In genomic region chr5:136199526-136199925, GRCm38 (mm10) we compare ENCODE assay signal across 8 mouse cellular contexts. TPM values are rescaled to one million over a fixed set of nuclear protein-coding genes. Genes with fewer than 3 reads are reported as not detected.
DNase-seq lines count a peak whose midpoint lies in the region; ATAC-seq and TF ChIP-seq lines count a peak whose summit lies in the region.

No protein-coding gene starts in this region.

- H3K27ac ChIP-seq in ES-E14 (ENCODE audit: insufficient read depth, low read depth, low read length, poor library complexity, severe bottlenecking) = no peak overlapping the region; the same call in 1 of the 2 replicates
- H3K27ac ChIP-seq in forebrain, embryonic 12.5 days = 0 out of 2 replicates have a peak overlapping the region, but pooled peaks have one; percentile 20
- H3K27ac ChIP-seq in kidney, embryonic 15.5 days = peak overlapping the region; percentile 88

- TF ChIP-seq POLR2A in myocyte (IDR thresholded peaks at IDR 0.05; ENCODE audit: insufficient read length, low read depth) = no peak

- ATAC-seq in CD4-positive, CD25-positive, alpha-beta regulatory T cell, adult 4 months = no peak
- no peak for ATAC-seq in forebrain, embryonic 12.5 days (ENCODE audit: low FRiP score)
- no peak for ATAC-seq in kidney, embryonic 15.5 days (replicated peaks; ENCODE audit: low FRiP score)

- H3K9ac ChIP-seq in ES-E14 (ENCODE audit: insufficient read depth, low read depth, low read length, poor library complexity, severe bottlenecking) = peak overlapping the region; percentile 7; the same call in 1 of the 2 replicates
- H3K9ac ChIP-seq in forebrain, embryonic 12.5 days = peak overlapping the region; percentile 84; the same call in 1 of the 2 replicates
- peak overlapping the region; percentile 21; the same call in 1 of the 2 replicates for H3K9ac ChIP-seq in kidney, embryonic 15.5 days

- H3K79me2 ChIP-seq in myocyte (ENCODE audit: control insufficient read depth, insufficient read depth) = peaks cover 18% of the 10 kb centered on the region

- H3K36me3 ChIP-seq in ES-E14 (ENCODE audit: control insufficient read depth, insufficient read depth, low read length, poor library complexity, severe bottlenecking) = peaks cover 5% of the 10 kb centered on the region
- H3K36me3 ChIP-seq in forebrain, embryonic 12.5 days (replicated peaks) = peaks cover 27% of the 10 kb centered on the region
- H3K36me3 ChIP-seq in kidney, embryonic 15.5 days = peaks cover 27% of the 10 kb centered on the region
- peaks cover 17% of the 10 kb centered on the region for H3K36me3 ChIP-seq in myocyte (ENCODE audit: control insufficient read depth, insufficient read depth)

- H3K9me3 ChIP-seq in ES-E14 (ENCODE audit: control insufficient read depth, insufficient read depth, low read depth, low read length) = no peaks in the 10 kb centered on the region
- no peaks in the 10 kb centered on the region for H3K9me3 ChIP-seq in forebrain, embryonic 12.5 days
- H3K9me3 ChIP-seq in kidney, embryonic 15.5 days (replicated peaks) = no peaks in the 10 kb centered on the region; the same call in 1 of the 2 replicates

- H3K4me1 ChIP-seq in ES-E14 (ENCODE audit: control insufficient read depth in 2 of 2, insufficient read depth in 2 of 2, low read length in 2 of 2, poor library complexity in 1 of 2) = peaks cover 0 to 2% of the 10 kb centered on the region in 2 experiments; a peak in 2 of 4 replicates
- H3K4me1 ChIP-seq in forebrain, embryonic 12.5 days = peaks cover 17% of the 10 kb centered on the region
- H3K4me1 ChIP-seq in kidney, embryonic 15.5 days = peaks cover 15% of the 10 kb centered on the region

- peak overlapping the region; percentile 47 for H3ac ChIP-seq in myocyte (ENCODE audit: control insufficient read depth, insufficient read length)

- H3K27me3 ChIP-seq in forebrain, embryonic 12.5 days = no peaks in the 10 kb centered on the region
- H3K27me3 ChIP-seq in kidney, embryonic 15.5 days = no peaks in the 10 kb centered on the region
- no peaks in the 10 kb centered on the region for H3K27me3 ChIP-seq in myocyte (ENCODE audit: control insufficient read depth, insufficient read depth, insufficient read length)

- in situ Hi-C loops in ES-E14 (cut with MboI; ENCODE audit: low sequenced_read_pairs in 2 of 2, unreplicated experiment in 2 of 2) = loop anchor here in 1 of 2 experiments (5.0 kb wide), 1 partner anchor 53 kb away; no protein-coding TSS in a partner anchor

- H3K4me3 ChIP-seq in ES-E14 (ENCODE audit: insufficient read depth in 1 of 2, low read depth in 1 of 2, low read length in 2 of 2, poor library complexity in 1 of 2, severe bottlenecking in 1 of 2) (peak overlapping the region; percentile 77 to 96; a peak in 3 of 4 replicates), myocyte (peak overlapping the region; percentile 77)
- H3K4me3 ChIP-seq in forebrain, embryonic 12.5 days (replicated peaks) = peak overlapping the region; percentile 74
- H3K4me3 ChIP-seq in kidney, embryonic 15.5 days (replicated peaks) = peak overlapping the region; percentile 93

- WGBS in forebrain, embryonic 12.5 days = 27% methylated on average over 11 of the region's 11 CpGs
- WGBS in kidney, embryonic 15.5 days = 26% methylated on average over 11 of the region's 11 CpGs

- peak overlapping the region; percentile 90 for H3K4me2 ChIP-seq in forebrain, embryonic 12.5 days
- peak overlapping the region; percentile 82 for H3K4me2 ChIP-seq in kidney, embryonic 15.5 days
- peak overlapping the region; percentile 72 for H3K4me2 ChIP-seq in myocyte (ENCODE audit: low read depth)

- DNase-seq in CD4-positive, CD25-positive, alpha-beta regulatory T cell, adult 2 months (ENCODE audit: low read depth, low spot score) = peak; percentile 35
- no peak for DNase-seq in ES-E14 (ENCODE audit: low read depth, low spot score)
- no peak for DNase-seq in cerebellum, adult 18-20 months
- DNase-seq in right cerebral cortex, postnatal 10 days (ENCODE audit: low spot score in 2 of 2) = no peak

TF ChIP-seq in ES-E14, 5 proteins besides CTCF, POLR2A, EP300 and RAD21:
- no peak for TF ChIP-seq ZC3H11A (IDR thresholded peaks at IDR 0.05; ENCODE audit: borderline replicate concordance, low read depth, low read length)

TF ChIP-seq in myocyte, 11 proteins besides CTCF, POLR2A, EP300 and RAD21:
- no peak for TF ChIP-seq TCF3 (IDR thresholded peaks at IDR 0.05; ENCODE audit: insufficient read length, low read depth)
- TF ChIP-seq TCF12 (IDR thresholded peaks at IDR 0.05; ENCODE audit: insufficient read depth, poor library complexity, severe bottlenecking) = no peak
- no peak for TF ChIP-seq SRF (IDR thresholded peaks at IDR 0.05; ENCODE audit: control insufficient read depth, insufficient read length, low read depth)
- no peak for TF ChIP-seq MAX (IDR thresholded peaks at IDR 0.05; ENCODE audit: low read depth)
- TF ChIP-seq CEBPB (IDR thresholded peaks at IDR 0.05; ENCODE audit: insufficient read depth, poor library complexity, severe bottlenecking) = no peak
- no peak for TF ChIP-seq MYOG (IDR thresholded peaks at IDR 0.05; ENCODE audit: control insufficient read depth in 1 of 3, insufficient read depth in 1 of 3, insufficient read length in 2 of 3, low read depth in 2 of 3)
- TF ChIP-seq POLR2AphosphoS2 (IDR thresholded peaks at IDR 0.05; ENCODE audit: insufficient read length, low read depth) = no peak
- no peak for TF ChIP-seq E2F4 (IDR thresholded peaks at IDR 0.05; ENCODE audit: insufficient read depth)
- TF ChIP-seq REST (IDR thresholded peaks at IDR 0.05; ENCODE audit: insufficient read depth, insufficient read length) = no peak
- no peak for TF ChIP-seq USF1 (IDR thresholded peaks at IDR 0.05; ENCODE audit: low read depth)

RNA-seq across cellular contexts. Expression of gene Prkrip1, which starts 0.8 kb away (rescaled TPM):
- polyA plus RNA-seq in CD4-positive, CD25-positive, alpha-beta regulatory T cell, adult 4 months (2017; shearing (Covaris generic)) = 10 to 100 TPM; 31.0 to 49.0 TPM
- 39.1 and 52.8 TPM in 2 replicates for total RNA-seq in ES-E14 (2012; rRNA removed)
- polyA plus RNA-seq in forebrain, embryonic 12.5 days (2016; fragmentation: Nextera tagmentation; extraction: Ambion mirVana) = 71.0 and 80.1 TPM in 2 replicates
- polyA plus RNA-seq in kidney, embryonic 15.5 days (2015; fragmentation: Nextera tagmentation; extraction: Ambion mirVana) = 50.8 and 51.3 TPM in 2 replicates
- 58.4 TPM for polyA plus RNA-seq in myocyte (2012; fragmentation: generic; extraction: Trizol)

RNA-seq across cellular contexts. Expression of gene Orai2, which starts 29.0 kb away (rescaled TPM):
- 10 to 100 TPM; 42.9 to 80.7 TPM for polyA plus RNA-seq in CD4-positive, CD25-positive, alpha-beta regulatory T cell, adult 4 months (2017; shearing (Covaris generic))
- 2.9 and 4.8 TPM in 2 replicates for total RNA-seq in ES-E14 (2012; rRNA removed)
- polyA plus RNA-seq in forebrain, embryonic 12.5 days (2016; fragmentation: Nextera tagmentation; extraction: Ambion mirVana) = 14.7 TPM in 2 replicates
- 6.0 and 6.3 TPM in 2 replicates for polyA plus RNA-seq in kidney, embryonic 15.5 days (2015; fragmentation: Nextera tagmentation; extraction: Ambion mirVana)
- 18.2 TPM for polyA plus RNA-seq in myocyte (2012; fragmentation: generic; extraction: Trizol)

RNA-seq across cellular contexts. Expression of gene Sh2b2, which starts 46.8 kb away (rescaled TPM):
- polyA plus RNA-seq in CD4-positive, CD25-positive, alpha-beta regulatory T cell, adult 4 months (2017; shearing (Covaris generic)) = under 1 TPM in 1 of 2 experiments, not detected in 1; 0.15 TPM
- 3.3 and 3.8 TPM in 2 replicates for total RNA-seq in ES-E14 (2012; rRNA removed)
- 19.6 and 21.7 TPM in 2 replicates for polyA plus RNA-seq in forebrain, embryonic 12.5 days (2016; fragmentation: Nextera tagmentation; extraction: Ambion mirVana)
- polyA plus RNA-seq in kidney, embryonic 15.5 days (2015; fragmentation: Nextera tagmentation; extraction: Ambion mirVana) = 5.0 and 5.2 TPM in 2 replicates
- polyA plus RNA-seq in myocyte (2012; fragmentation: generic; extraction: Trizol) = 7.7 TPM

Comparison
In these comparisons a context has a peak if more than half of its experiments do, and no peak if none do; other contexts are left out.
1. H3K9ac ChIP-seq: peak in every context shown above with its lines; median percentile 84 in forebrain, embryonic 12.5 days; 21 in kidney, embryonic 15.5 days; 7 in ES-E14.